Mouse (Mus musculus) adrenal gland, adult 18-20 months (tissue): ENCODE measurements around the gene Supt20. TPM values are rescaled to one million over a fixed set of nuclear protein-coding genes. Genes with fewer than 3 reads are reported as not detected.

Source experiments
- DNase-seq, 2 experiments: peaks; one replicate each; pipeline ENCODE4 v3.0.0; 2021 to 2022; ENCODE audit warnings: low spot score in 2 of 2
- long read RNA-seq, 2 experiments: library from polyadenylated mRNA; stranded (forward); transcript quantifications; one replicate each; pipeline ENCODE4 v2.0.0; 2021
- total RNA-seq, 2 experiments: library from RNA; stranded (reverse); gene quantifications; 1 replicate in 1 of 2; 2 replicates in 1 of 2; pipeline ENCODE4 v1.2.3; 2021

Supt20 gene
- total RNA-seq = 10 to 100 TPM; 35.6 to 37.4 TPM
- long read RNA-seq, experiment 1, partial matches to known transcripts = 6 of 27 reads
- long read RNA-seq, experiment 1, other reads (novel, unspliced or antisense) = 19 of 27 reads
- long read RNA-seq, experiment 2, partial matches to known transcripts = 6 of 22 reads
- long read RNA-seq, experiment 2, other reads (novel, unspliced or antisense) = 13 of 22 reads

GRCm38 (mm10) chr3:54692202-54693055, at the start of gene Supt20:
Gene Supt20, plus strand, starts transcription at chr3:54692807.
- peak; percentile 82 to 83 for DNase-seq

- no peak for DNase-seq
Measured at GRCm38 (mm10) chr3:54642851-54643250, 49.8 kb upstream of the Supt20 start.

- DNase-seq = no peak
Measured at GRCm38 (mm10) chr3:54647583-54647982, 45.0 kb upstream of the Supt20 start.

GRCm38 (mm10) chr3:54651576-54651975, 41.0 kb upstream of the Supt20 start:
- DNase-seq = no peak

GRCm38 (mm10) chr3:54654169-54654568, 38.4 kb upstream of the Supt20 start:
- DNase-seq = no peak

GRCm38 (mm10) chr3:54657090-54657489, 35.5 kb upstream of the Supt20 start:
- no peak for DNase-seq

- DNase-seq = no peak
Measured at GRCm38 (mm10) chr3:54657888-54658626, 34.5 kb upstream of the Supt20 start.

- DNase-seq = no peak
Measured at GRCm38 (mm10) chr3:54659736-54660135, 32.9 kb upstream of the Supt20 start.

- no peak for DNase-seq
Measured at GRCm38 (mm10) chr3:54662411-54662810, 30.2 kb upstream of the Supt20 start.

- no peak for DNase-seq
Measured at GRCm38 (mm10) chr3:54668141-54668540, 24.5 kb upstream of the Supt20 start.

GRCm38 (mm10) chr3:54668722-54669121, 23.9 kb upstream of the Supt20 start:
- no peak for DNase-seq

GRCm38 (mm10) chr3:54669559-54669958, 23.0 kb upstream of the Supt20 start:
- DNase-seq = no peak

GRCm38 (mm10) chr3:54672111-54672510, 20.5 kb upstream of the Supt20 start:
- DNase-seq = no peak

GRCm38 (mm10) chr3:54672557-54673529, 19.8 kb upstream of the Supt20 start:
- no peak for DNase-seq

- no peak for DNase-seq
Measured at GRCm38 (mm10) chr3:54676818-54677217, 15.8 kb upstream of the Supt20 start.

- DNase-seq = no peak
Measured at GRCm38 (mm10) chr3:54681310-54682204, 11.1 kb upstream of the Supt20 start.

GRCm38 (mm10) chr3:54685202-54685601, 7.4 kb upstream of the Supt20 start:
- no peak for DNase-seq

GRCm38 (mm10) chr3:54687245-54687644, 5.4 kb upstream of the Supt20 start:
- no peak for DNase-seq

GRCm38 (mm10) chr3:54689091-54689490, 3.5 kb upstream of the Supt20 start:
- no peak for DNase-seq

- no peak for DNase-seq
Measured at GRCm38 (mm10) chr3:54693056-54693415, 429 bp downstream of the Supt20 start.
